Mouse (Mus musculus): ENCODE results near the gene Dhcr7.

Dhcr7 gene

DNA sequence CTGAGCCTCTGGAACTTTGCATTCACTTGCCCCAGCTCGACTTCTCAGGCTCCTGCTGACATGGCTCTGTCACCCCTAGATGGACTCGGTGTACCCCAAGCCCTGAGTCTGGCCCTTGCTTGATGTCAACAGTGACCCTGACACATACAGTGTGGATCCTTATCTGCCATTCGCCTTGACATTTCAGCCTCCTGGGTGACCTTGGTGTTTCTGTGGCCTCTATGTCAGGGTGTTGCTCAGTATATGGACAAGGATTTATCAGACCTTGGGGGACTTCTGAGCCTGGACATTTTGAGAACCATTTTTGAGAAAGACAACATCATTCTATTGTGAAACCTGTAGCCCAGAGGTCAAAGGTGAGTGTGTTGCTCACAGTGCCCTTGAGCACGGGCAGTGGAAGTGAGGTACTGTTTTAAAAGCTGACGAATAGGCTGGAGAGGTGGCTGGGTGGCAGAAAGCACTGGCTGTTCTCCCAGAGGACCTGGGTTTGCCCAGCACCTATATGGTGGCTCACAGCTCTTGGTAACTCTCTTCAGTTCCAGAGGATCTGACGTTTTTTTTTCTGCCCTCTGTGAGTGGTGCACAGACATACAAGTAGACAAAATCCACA lies 10.7 kb downstream of the Dhcr7 start:
- DNase-seq = no peak

DNA sequence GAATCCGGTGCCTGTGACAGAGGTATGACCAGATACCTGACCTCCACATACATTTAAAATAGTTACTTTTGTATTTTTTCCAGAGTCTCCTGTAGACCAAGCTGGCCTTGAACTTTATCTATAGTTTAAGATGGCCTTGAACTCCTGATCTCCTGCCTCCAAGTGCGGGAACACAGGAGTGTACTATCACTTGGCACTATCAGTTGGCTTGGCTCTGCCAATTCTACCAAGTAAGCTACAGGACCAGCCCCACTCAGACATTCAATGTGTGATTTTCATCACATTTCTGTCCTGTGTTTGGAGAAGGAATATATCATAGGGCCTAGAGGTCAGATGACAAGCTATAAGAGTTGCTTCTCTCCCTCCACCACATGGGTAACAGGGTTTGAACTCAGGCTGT lies 11.4 kb downstream of the Dhcr7 start:
- DNase-seq = no peak

DNA sequence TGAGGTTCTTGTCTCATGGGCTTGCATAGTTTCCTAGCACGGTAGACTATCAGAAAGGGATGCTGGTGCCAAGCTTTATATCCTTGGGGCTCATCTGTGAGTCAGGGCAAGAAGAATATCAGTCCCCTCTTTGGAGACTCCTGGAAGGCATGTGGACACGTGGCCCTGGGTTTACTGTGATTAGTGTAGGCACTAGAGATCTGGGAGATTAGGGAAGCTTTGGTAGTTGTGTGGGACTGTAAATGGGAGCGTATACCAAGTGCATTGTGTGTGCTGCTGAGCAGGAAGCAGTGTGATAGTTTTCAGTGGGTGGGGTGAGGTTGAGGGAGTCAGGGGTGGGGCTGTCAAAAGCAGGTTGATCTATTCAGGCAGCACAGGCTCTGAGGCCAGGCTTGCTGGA lies 12.0 kb downstream of the Dhcr7 start:
- DNase-seq = peak; percentile 34

DNA sequence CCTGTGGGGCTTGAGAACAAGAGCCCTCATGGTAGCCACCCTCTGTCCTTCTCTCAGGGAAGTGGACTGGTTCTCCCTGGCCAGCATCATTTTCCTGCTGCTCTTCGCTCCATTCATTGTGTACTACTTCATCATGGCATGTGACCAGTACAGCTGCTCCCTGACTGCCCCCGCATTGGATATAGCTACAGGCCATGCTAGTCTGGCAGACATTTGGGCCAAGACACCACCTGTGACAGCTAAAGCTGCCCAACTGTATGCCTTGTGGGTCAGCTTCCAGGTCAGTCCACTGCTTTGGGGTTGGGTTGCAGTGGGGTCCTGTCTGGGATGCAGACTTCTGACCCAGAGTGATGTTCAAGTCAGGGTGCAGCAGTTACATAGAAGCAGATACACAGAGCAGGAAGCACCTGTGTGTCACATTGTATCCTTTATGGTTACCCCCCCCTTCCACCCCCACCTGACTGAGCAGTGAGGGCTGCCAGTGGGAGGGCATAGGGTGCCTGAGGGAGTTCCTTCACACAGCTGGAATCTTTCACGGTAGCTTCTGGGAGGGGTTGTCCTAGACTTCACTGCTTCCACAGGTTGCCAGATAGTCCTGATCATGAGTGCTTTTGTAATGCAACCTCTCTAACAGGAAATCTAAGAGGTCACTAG lies 14.9 kb downstream of the Dhcr7 start:
- peak; percentile 52 for DNase-seq

DNA sequence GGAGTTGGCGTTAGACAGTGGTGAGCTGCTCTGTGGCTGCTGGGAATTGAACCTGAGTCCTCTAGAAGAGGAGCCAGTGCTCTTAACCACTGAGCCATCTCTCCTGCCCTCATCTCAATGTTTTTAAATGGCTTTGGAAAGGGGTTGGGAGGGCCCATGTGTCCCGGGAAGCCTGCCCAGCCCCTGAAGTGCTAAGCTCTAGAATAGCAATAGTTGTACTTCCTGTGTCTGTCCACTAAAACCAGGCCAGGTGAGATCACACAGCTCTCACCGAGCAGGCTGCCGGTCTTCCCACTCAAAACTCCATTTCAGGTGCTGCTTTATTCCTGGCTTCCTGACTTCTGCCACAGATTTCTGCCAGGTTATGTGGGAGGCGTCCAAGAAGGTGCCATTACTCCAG lies 17.2 kb downstream of the Dhcr7 start:
- DNase-seq = no peak

DNA sequence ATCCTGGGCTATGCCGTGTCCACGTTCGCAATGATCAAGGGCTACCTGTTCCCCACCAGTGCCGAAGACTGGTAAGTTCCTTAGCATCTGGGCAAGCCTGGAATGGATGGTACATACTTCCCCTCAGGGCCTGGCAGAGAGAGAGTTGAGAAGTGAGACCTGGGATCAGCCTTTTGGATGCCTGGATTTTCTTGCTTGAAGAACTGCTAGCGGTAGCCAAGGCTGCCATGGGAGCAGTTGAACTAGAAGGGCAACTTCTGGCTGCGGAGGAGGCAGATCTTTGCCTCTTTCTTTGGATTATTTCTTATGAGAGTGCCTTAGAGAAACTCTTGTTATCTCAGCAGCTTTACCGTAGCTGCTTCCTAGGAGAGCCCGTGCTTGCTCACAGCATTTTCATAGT lies 18.4 kb downstream of the Dhcr7 start:
- DNase-seq = no peak

DNA sequence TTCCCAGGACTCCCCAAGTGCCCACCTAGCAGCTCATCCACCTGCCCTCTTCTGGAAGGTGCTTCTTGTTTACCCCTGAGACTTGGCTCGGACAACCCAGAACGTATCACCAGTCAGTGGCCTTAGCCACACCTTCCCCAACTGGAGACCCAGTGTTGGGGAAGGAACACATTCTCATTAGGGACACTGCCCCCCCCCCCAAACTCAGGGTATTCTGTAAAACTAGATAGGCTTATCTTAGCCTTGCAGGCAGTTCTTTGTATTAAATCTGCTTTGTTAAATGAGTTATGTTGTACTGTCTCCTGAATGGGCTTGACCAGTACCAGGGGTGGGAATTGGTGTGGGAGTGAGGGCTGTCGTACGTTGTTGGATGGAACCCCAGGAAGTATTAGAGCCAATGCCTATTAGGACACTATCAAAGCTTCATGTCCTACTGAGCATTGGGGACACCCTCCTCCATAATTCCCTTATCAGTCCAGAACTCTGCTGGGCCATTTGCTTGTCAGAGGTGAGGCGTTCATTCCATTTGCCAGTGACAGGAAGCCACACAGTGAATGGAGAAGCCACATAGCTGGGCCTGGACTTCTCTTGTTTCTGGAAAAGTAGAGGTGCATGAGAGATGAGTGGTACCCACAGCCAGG lies 25.3 kb downstream of the Dhcr7 start:
- DNase-seq = no peak

DNA sequence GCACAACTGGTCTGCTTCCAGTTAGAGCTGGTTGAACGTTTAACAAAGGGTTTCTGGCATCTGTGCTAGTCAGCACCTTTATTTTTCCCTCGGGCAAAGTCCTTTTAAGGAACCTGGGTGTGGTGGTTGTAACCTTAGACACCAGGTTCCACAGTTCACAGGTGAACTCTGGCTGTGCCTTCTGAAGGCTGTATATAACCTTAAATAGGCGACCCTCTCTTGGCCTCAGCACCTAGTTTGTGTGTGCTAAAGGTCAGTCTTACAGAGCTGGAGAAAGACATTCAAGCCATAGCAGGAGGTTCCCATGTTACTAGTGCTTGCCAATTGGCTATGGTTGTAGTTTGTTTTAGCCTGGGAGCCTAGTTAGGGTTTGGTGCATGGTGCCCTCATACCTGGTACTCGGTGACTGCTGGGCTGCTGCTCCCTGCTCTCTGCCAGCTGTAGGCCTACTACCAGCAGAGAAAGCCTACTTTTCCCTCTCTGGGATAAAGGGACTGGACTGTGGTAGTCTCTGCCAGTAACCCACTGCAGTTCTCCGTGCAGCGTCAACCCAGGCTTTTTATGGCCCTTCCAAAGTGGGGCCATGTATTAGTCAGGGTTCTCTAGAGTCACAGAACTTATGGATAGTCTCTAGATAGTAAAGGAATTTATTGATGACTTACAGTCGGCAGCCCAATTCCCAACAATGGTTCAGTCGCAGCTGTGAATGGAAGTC lies 26.0 kb downstream of the Dhcr7 start:
- no peak for DNase-seq

DNA sequence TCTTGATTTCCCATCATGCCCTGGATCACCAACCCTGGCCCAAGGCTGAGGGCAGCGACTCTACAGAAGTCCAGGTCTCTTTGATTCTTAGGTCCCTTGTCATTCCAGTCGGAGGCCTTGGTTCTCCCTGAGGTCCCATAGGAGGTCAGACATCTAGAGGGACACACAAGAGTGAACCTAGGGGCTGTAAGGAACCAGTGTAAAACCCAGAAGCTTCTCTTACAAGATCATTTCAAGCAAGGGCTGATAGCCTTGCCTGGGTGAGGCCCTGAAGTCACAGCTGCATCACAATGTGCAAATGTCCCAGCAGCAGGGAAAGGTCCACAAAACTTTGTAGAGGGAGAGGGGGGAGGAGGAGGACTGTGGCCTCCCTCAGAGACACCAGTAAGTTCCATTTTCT lies 43.6 kb downstream of the Dhcr7 start, which contains the start of gene Gm498:
Gene Gm498 (plus strand): TSS at position 301 of the 400 bp plus-strand sequence.
- DNase-seq = no peak

DNA sequence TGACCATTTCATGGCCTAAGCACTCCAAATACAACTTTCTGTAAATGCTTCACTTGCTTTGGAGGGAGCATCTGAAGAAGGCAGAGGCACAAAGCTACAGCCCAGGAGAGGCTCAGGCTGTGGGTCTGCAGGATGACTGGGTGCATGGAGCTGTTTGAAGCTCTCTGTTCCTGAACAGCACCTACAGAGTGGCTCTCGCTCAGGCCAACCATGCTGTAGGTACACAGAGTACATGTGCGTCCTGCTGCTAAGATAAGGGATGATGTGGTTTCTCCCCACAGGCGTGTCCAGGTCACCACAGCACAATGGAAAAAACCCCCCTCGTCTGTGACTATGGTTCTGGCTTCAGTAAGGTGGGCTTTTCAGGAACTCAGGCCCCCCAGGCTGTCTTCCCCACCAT lies 45.9 kb downstream of the Dhcr7 start:
- DNase-seq = no peak

DNA sequence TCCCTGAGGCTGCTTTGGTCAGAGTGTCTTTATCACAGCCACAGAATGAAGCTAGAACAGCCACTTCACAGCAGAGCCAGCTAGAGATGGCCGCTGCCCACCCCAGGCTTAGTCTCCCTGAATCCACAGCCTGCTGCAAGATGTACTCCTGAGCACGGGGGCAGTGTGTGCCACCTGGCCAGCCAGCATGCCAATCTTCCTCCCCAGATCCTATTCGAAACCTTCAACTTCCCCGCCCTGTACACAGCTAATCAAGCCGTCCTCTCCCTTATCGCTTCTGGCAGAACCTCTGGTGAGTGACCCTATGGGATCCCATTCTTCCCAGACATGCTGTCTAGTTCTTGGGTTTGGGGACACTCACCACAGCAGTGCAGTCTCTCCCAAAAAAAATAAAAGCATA lies 60.8 kb downstream of the Dhcr7 start:
- no peak for DNase-seq

DNA sequence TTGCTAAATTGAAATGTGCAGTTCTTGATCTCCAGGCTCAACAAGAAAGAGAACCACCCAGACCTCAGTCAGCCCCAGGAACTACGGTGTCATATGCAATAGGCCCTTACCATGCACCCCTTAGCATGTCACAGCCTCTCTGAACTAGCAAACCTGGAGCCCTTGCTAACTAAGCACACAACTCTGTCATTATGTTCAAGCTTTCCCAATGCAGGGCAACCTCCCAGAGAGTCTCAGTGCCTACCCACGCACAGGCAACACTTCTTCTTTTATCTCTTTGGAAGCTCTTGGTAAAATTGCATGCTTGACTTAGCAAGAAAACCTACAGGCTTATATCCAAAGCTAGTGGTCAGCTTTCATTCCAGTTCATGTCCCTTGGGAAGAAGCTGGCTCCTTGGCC lies 68.2 kb downstream of the Dhcr7 start:
- no peak for DNase-seq

DNA sequence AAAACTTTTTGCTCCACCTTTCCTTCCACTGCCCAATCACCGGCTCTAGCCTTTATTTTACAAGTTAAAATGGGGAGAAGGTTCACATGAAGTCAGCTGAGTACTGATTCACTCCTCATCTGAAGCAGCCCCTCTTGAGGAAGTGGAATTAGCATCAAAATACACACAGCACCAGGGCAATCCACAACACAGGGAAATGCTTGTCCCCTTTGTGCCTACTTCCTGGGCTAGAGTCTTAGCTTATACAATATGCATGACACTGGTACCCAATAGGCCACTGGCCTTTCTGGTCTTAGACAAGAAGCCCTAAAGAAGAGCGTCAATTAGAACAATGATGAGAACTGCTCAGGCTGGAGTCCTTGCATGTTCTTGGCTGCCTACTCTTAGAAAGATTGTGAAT lies 69.4 kb downstream of the Dhcr7 start:
- no peak for DNase-seq

Data from thymus, postnatal 4 days (tissue).